Mouse (Mus musculus): ENCODE measurements around the gene Ect2l. TPM values are rescaled to one million over a fixed set of nuclear protein-coding genes. Genes with fewer than 3 reads are reported as not detected.

Gene Ect2l
- polyA plus RNA-seq, 1 experiment from 2014 or later, result 0.21 TPM

DNA sequence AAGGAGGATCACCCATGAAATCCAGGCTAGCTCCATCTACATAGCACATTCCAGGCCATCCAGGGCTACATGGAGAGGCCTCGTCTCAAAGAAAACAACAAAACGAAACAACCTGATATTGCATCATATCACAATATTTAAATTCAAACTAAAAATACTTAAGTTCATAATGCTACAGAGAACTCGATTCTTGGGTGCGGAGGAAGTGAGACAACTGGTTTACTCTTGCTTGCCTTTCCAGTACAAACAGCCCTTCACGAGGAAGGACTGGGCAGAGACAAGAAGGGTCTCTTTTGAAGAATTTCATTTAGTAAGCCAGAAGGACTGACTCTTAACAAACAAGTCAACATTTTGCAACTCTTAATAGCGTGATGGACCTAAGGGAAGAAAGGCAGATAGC, 22.1 kb downstream of the Ect2l start:
- Histone ChIP-seq H3K4me3 (ENCODE audit: low read depth, low read length) (no peak overlapping the region), H3K36me3 (ENCODE audit: control insufficient read depth, insufficient read depth, low read length) (no peaks in the 10 kb centered on the region), H3K4me2 (replicated peaks; ENCODE audit: low read depth) (no peak overlapping the region), H3K9me3 (ENCODE audit: control insufficient read depth, low read length) (no peaks in the 10 kb centered on the region), H3K4me1 (replicated peaks; ENCODE audit: control insufficient read depth, insufficient read depth) (no peaks in the 10 kb centered on the region), H3K27ac (replicated peaks) (no peak overlapping the region), H3K9ac (ENCODE audit: low read length) (no peak overlapping the region), H3K27me3 (ENCODE audit: control insufficient read depth, insufficient read depth, low read length) (no peaks in the 10 kb centered on the region)
- DNase-seq (ENCODE audit: low spot score) (no peak), ATAC-seq (ENCODE audit: low FRiP score, low TSS enrichment) (no peak)
- 66% methylated on average over 6 of the region's 6 CpGs for WGBS
- TF ChIP-seq CTCF (IDR thresholded peaks at IDR 0.05; ENCODE audit: low read depth), result no peak
- no peak for TF ChIP-seq EP300 (optimal IDR thresholded peaks at IDR 0.05)

DNA sequence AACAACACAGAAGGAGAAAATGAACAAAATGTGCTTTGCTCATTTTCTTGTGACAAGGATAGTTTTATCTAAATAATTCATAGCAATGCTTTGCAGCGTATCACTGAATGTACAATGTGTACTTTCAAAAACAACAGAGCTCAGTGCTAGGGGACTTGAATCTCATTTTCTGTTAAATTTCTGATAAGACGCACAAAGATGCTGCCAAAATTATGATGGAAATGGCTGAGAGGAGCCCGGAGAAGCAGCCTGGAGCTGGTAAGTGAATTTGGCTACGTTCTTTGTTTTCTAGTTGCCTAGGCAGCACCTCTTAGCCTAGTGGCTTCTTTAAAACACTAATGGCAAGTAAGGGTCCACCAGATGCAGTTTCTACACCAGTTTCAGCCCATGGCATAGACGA, 28.4 kb downstream of the Ect2l start:
- WGBS, result 66% methylated on average over 5 of the region's 5 CpGs
- ATAC-seq (ENCODE audit: low FRiP score, low TSS enrichment), result no peak
- no peaks in the 10 kb centered on the region for H3K27me3 ChIP-seq (ENCODE audit: control insufficient read depth, insufficient read depth, low read length)

GRCm38 (mm10) chr10:18177304-18177703, 33.4 kb downstream of the Ect2l start:
- DNase-seq (ENCODE audit: low spot score), result no peak
- H3K4me2 ChIP-seq (replicated peaks; ENCODE audit: low read depth), result no peak overlapping the region
- TF ChIP-seq CTCF (IDR thresholded peaks at IDR 0.05; ENCODE audit: low read depth) (no peak), EP300 (optimal IDR thresholded peaks at IDR 0.05) (no peak)
- H3K9ac ChIP-seq (ENCODE audit: low read length), result no peak overlapping the region
- H3K4me3 ChIP-seq (ENCODE audit: low read depth, low read length), result no peak overlapping the region
- H3K27me3 ChIP-seq (ENCODE audit: control insufficient read depth, insufficient read depth, low read length), result no peaks in the 10 kb centered on the region
- no peaks in the 10 kb centered on the region for H3K9me3 ChIP-seq (ENCODE audit: control insufficient read depth, low read length)
- ATAC-seq (ENCODE audit: low FRiP score, low TSS enrichment), result no peak
- no peaks in the 10 kb centered on the region for H3K4me1 ChIP-seq (replicated peaks; ENCODE audit: control insufficient read depth, insufficient read depth)
- no peaks in the 10 kb centered on the region for H3K36me3 ChIP-seq (ENCODE audit: control insufficient read depth, insufficient read depth, low read length)
- 46% methylated on average over 2 of the region's 2 CpGs for WGBS
- H3K27ac ChIP-seq (replicated peaks), result no peak overlapping the region

More for the DNA sequence above, 28.4 kb downstream of the Ect2l start:
- DNase-seq (ENCODE audit: low spot score), result no peak
- no peak overlapping the region for H3K9ac ChIP-seq (ENCODE audit: low read length)
- TF ChIP-seq CTCF (IDR thresholded peaks at IDR 0.05; ENCODE audit: low read depth) (no peak), EP300 (optimal IDR thresholded peaks at IDR 0.05) (no peak)
- H3K4me2 ChIP-seq (replicated peaks; ENCODE audit: low read depth), result no peak overlapping the region
- no peaks in the 10 kb centered on the region for H3K36me3 ChIP-seq (ENCODE audit: control insufficient read depth, insufficient read depth, low read length)
- H3K9me3 ChIP-seq (ENCODE audit: control insufficient read depth, low read length), result no peaks in the 10 kb centered on the region
- no peaks in the 10 kb centered on the region for H3K4me1 ChIP-seq (replicated peaks; ENCODE audit: control insufficient read depth, insufficient read depth)
- H3K4me3 ChIP-seq (ENCODE audit: low read depth, low read length), result no peak overlapping the region
- no peak overlapping the region for H3K27ac ChIP-seq (replicated peaks)

- TF ChIP-seq EP300 (optimal IDR thresholded peaks at IDR 0.05), result no peak
- no peak for TF ChIP-seq CTCF (IDR thresholded peaks at IDR 0.05; ENCODE audit: low read depth)
- no peak overlapping the region for H3K27ac ChIP-seq (replicated peaks)
- DNase-seq (ENCODE audit: low spot score) (no peak), ATAC-seq (ENCODE audit: low FRiP score, low TSS enrichment) (no peak)
- WGBS, result 89% methylated on average over 7 of the region's 7 CpGs
- H3K9ac ChIP-seq (ENCODE audit: low read length), result no peak overlapping the region
- no peaks in the 10 kb centered on the region for H3K9me3 ChIP-seq (ENCODE audit: control insufficient read depth, low read length)
- H3K4me1 ChIP-seq (replicated peaks; ENCODE audit: control insufficient read depth, insufficient read depth), result no peaks in the 10 kb centered on the region
- no peaks in the 10 kb centered on the region for H3K36me3 ChIP-seq (ENCODE audit: control insufficient read depth, insufficient read depth, low read length)
- no peak overlapping the region for H3K4me3 ChIP-seq (ENCODE audit: low read depth, low read length)
- H3K4me2 ChIP-seq (replicated peaks; ENCODE audit: low read depth), result no peak overlapping the region
- H3K27me3 ChIP-seq (ENCODE audit: control insufficient read depth, insufficient read depth, low read length), result no peaks in the 10 kb centered on the region
Measured at GRCm38 (mm10) chr10:18176722-18177121, 34.0 kb downstream of the Ect2l start.

DNA sequence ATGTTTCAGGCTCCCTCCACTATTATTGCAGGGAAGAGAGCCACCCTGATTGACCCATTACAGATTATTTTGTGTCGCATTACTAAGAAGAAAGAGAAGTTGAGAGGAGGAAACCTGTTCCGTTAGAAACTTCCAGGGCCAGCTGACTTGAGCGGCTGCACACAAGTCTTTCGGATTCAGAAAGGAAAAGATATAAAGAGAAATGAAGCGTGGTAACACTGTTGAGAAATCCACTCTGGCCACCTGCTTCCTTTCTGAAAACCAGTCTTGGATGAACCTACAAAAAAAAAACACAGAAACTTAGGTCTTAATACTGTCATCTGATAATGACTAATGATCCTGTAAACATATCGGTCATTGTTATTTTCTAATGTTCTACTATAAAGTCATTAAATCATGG, 35.6 kb downstream of the Ect2l start:
- 71% methylated on average over 6 of the region's 6 CpGs for WGBS
- TF ChIP-seq EP300 (optimal IDR thresholded peaks at IDR 0.05) (no peak), CTCF (IDR thresholded peaks at IDR 0.05; ENCODE audit: low read depth) (no peak)

DNA sequence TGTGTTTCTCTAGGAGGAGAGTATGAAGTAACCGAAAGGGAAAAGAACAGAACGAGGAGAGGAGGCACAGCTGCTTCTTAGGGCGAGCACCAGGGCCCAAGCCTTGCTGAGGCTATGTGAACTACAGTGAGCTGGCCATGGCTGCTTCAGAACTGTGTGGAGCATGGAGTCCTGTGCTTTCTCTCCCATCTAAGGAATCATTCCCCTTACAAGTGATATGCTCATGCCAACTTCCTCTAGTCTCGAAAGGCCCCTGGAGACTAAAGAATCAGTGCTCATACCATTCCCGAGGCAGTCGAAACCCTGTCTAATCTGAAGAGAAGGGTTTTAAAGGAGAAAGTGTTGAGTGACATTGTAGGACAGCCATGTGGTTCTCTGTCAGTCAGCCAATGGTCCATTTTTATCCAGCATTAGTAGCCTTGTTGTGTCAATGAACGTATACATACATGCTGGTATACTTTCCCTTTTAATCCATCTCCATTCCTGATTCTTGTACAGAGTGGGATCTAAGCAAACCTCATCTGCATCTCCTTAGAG, 48.2 kb downstream of the Ect2l start:
- Histone ChIP-seq H3K4me3 (ENCODE audit: low read depth, low read length) (no peak overlapping the region), H3K4me1 (replicated peaks; ENCODE audit: control insufficient read depth, insufficient read depth) (no peaks in the 10 kb centered on the region), H3K4me2 (replicated peaks; ENCODE audit: low read depth) (no peak overlapping the region), H3K9me3 (ENCODE audit: control insufficient read depth, low read length) (no peaks in the 10 kb centered on the region), H3K9ac (ENCODE audit: low read length) (no peak overlapping the region), H3K27ac (replicated peaks) (no peak overlapping the region), H3K36me3 (ENCODE audit: control insufficient read depth, insufficient read depth, low read length) (no peaks in the 10 kb centered on the region), H3K27me3 (ENCODE audit: control insufficient read depth, insufficient read depth, low read length) (no peaks in the 10 kb centered on the region)
- WGBS, result 78% methylated on average over 7 of the region's 7 CpGs
- no peak for ATAC-seq (ENCODE audit: low FRiP score, low TSS enrichment)
- no peak for DNase-seq (ENCODE audit: low spot score)
- TF ChIP-seq CTCF (IDR thresholded peaks at IDR 0.05; ENCODE audit: low read depth), result no peak
- TF ChIP-seq EP300 (optimal IDR thresholded peaks at IDR 0.05), result no peak

More for the DNA sequence above, 35.6 kb downstream of the Ect2l start:
- Histone ChIP-seq H3K4me1 (replicated peaks; ENCODE audit: control insufficient read depth, insufficient read depth) (no peaks in the 10 kb centered on the region), H3K27me3 (ENCODE audit: control insufficient read depth, insufficient read depth, low read length) (no peaks in the 10 kb centered on the region), H3K36me3 (ENCODE audit: control insufficient read depth, insufficient read depth, low read length) (no peaks in the 10 kb centered on the region), H3K9ac (ENCODE audit: low read length) (no peak overlapping the region), H3K4me3 (ENCODE audit: low read depth, low read length) (no peak overlapping the region), H3K9me3 (ENCODE audit: control insufficient read depth, low read length) (no peaks in the 10 kb centered on the region), H3K4me2 (replicated peaks; ENCODE audit: low read depth) (no peak overlapping the region), H3K27ac (replicated peaks) (no peak overlapping the region)
- ATAC-seq (ENCODE audit: low FRiP score, low TSS enrichment) (no peak), DNase-seq (ENCODE audit: low spot score) (no peak)
